Mouse (Mus musculus): ENCODE measurements around the gene Olfr877. TPM values are rescaled to one million over a fixed set of nuclear protein-coding genes. Genes with fewer than 3 reads are reported as not detected.

Olfr877 gene
- polyA plus RNA-seq, 1 experiment from 2014 or later = not detected

DNA sequence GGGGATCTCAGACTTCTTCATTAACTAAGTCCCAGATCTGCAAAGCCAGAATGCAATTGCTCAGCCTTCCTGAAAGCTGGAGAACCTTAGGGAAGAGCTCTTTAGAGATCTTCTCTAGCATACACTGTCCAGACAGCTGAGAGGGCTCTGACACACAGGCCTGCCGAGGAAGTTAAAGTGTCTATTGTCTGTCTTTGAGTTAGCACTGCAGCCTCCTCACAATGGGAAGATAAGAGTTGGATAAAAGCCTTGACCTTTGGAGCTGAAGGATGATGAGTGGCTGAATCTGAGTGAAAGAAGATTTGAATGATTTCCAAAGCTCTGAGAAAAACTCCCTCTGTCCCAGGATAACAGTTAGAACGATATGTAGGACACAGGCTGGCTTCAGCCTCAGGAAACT is 42.6 kb downstream of the Olfr877 start, which contains the start of gene Olfr145:
Gene Olfr145, plus strand, starts transcription at position 64 of the 400 bp plus-strand sequence.
- Histone ChIP-seq H3K9me3 (replicated peaks) (no peaks in the 10 kb centered on the region; the same call in 1 of the 2 replicates), H3K9ac (no peak within 1 kb of the TSS), H3K27ac (no peak within 1 kb of the TSS), H3K4me3 (replicated peaks) (no peak within 1 kb of the TSS), H3K27me3 (no peaks in the 10 kb centered on the region), H3K4me2 (no peak within 1 kb of the TSS), H3K4me1 (no peaks in the 10 kb centered on the region), H3K36me3 (no peaks in the 10 kb centered on the region)
- WGBS = 58% methylated on average over 2 of the region's 2 CpGs
- no peak for ATAC-seq (replicated peaks; ENCODE audit: low FRiP score)

DNA sequence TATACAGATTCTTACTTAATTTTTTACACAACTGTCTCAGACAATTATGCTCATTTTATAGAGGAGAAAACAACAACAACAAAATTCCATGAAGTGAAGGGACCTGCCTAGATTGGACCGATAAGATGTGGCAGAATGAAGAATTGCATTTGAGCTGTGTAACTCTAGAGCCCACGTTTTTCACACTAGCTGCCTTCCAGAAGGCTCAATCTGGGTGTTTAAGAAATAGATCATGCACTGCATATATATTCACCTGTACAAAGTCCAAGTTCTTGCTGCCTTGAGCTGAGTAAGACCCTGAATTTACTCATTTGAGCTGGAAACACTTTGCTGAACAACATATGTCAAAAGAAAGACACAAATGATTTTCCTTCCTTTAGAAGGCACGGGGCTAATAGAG is 51.5 kb downstream of the Olfr877 start:
- Histone ChIP-seq H3K27me3 (no peaks in the 10 kb centered on the region), H3K9ac (no peak overlapping the region), H3K36me3 (no peaks in the 10 kb centered on the region), H3K4me1 (no peaks in the 10 kb centered on the region), H3K4me3 (replicated peaks) (no peak overlapping the region), H3K4me2 (no peak overlapping the region), H3K9me3 (replicated peaks) (no peaks in the 10 kb centered on the region), H3K27ac (no peak overlapping the region)
- 60% methylated on average over 3 of the region's 3 CpGs for WGBS
- ATAC-seq (replicated peaks; ENCODE audit: low FRiP score) = no peak

Other genes with a start within 250 kb of the Olfr877 start
- gene Spa17, start 240.5 kb upstream of the Olfr877 start, polyA plus RNA-seq (2015; fragmentation: Nextera tagmentation; extraction: Ambion mirVana) = 6.6 and 6.7 TPM in 2 replicates
- gene Tbrg1, start 197.0 kb upstream of the Olfr877 start, polyA plus RNA-seq (2015; fragmentation: Nextera tagmentation; extraction: Ambion mirVana) = 140 and 141 TPM in 2 replicates
- 5.4 TPM in 1 of 2 replicates, not detected in the other for gene Panx3, start 185.0 kb upstream of the Olfr877 start, polyA plus RNA-seq (2015; fragmentation: Nextera tagmentation; extraction: Ambion mirVana)
- gene Olfr160, start 138.0 kb upstream of the Olfr877 start, polyA plus RNA-seq (2015; fragmentation: Nextera tagmentation; extraction: Ambion mirVana) = not detected in 2 replicates
- gene Olfr874, start 109.2 kb upstream of the Olfr877 start, polyA plus RNA-seq (2015; fragmentation: Nextera tagmentation; extraction: Ambion mirVana) = not detected in 2 replicates
- gene Olfr875, start 82.4 kb upstream of the Olfr877 start, polyA plus RNA-seq (2015; fragmentation: Nextera tagmentation; extraction: Ambion mirVana) = not detected in 2 replicates
- not detected in 2 replicates for gene Olfr876, start 51.2 kb upstream of the Olfr877 start, polyA plus RNA-seq (2015; fragmentation: Nextera tagmentation; extraction: Ambion mirVana)
- not detected in 2 replicates for gene Olfr145, start 42.5 kb downstream of the Olfr877 start, polyA plus RNA-seq (2015; fragmentation: Nextera tagmentation; extraction: Ambion mirVana)
- not detected in 2 replicates for gene Olfr878, start 63.6 kb downstream of the Olfr877 start, polyA plus RNA-seq (2015; fragmentation: Nextera tagmentation; extraction: Ambion mirVana)
- gene Olfr881, start 137.6 kb downstream of the Olfr877 start, polyA plus RNA-seq (2015; fragmentation: Nextera tagmentation; extraction: Ambion mirVana) = not detected in 2 replicates
- gene Olfr883, start 171.5 kb downstream of the Olfr877 start, polyA plus RNA-seq (2015; fragmentation: Nextera tagmentation; extraction: Ambion mirVana) = not detected in 2 replicates
- not detected in 2 replicates for gene Olfr884, start 192.3 kb downstream of the Olfr877 start, polyA plus RNA-seq (2015; fragmentation: Nextera tagmentation; extraction: Ambion mirVana)
- not detected in 2 replicates for gene Olfr885, start 207.1 kb downstream of the Olfr877 start, polyA plus RNA-seq (2015; fragmentation: Nextera tagmentation; extraction: Ambion mirVana)
- not detected in 2 replicates for gene Olfr887, start 229.8 kb downstream of the Olfr877 start, polyA plus RNA-seq (2015; fragmentation: Nextera tagmentation; extraction: Ambion mirVana)

Data from kidney, embryonic 15.5 days (tissue).